Mouse (Mus musculus): Measurements from ENCODE around the gene Sec22c. TPM values are rescaled to one million over a fixed set of nuclear protein-coding genes. Genes with fewer than 3 reads are reported as not detected.

Gene Sec22c
- total RNA-seq, 2 experiments from 2014 or later = 26.6 to 26.8 TPM

Other genes starting within 250 kb of the Sec22c start
- 100 to 1,000 TPM; 676 to 879 TPM for gene Cck, start 209.8 kb downstream of the Sec22c start, total RNA-seq (2021)
- 1 to 10 TPM; 2.0 to 2.1 TPM for gene Lyzl4, start 63.4 kb downstream of the Sec22c start, total RNA-seq (2021)
- gene Vipr1, start 62.8 kb downstream of the Sec22c start, total RNA-seq (2021) = 10 to 100 TPM; 25.2 to 27.2 TPM
- 10 to 100 TPM; 84.5 to 84.6 TPM for gene Ss18l2, start 4.8 kb upstream of the Sec22c start, total RNA-seq (2021)
- gene Nktr, start 13.7 kb upstream of the Sec22c start, total RNA-seq (2021) = 100 to 1,000 TPM in 1 of 2 experiments, 10 to 100 TPM in 1; 73.1 to 147 TPM
- gene Zfp651, start 53.8 kb upstream of the Sec22c start, total RNA-seq (2021) = 100 to 1,000 TPM; 111 to 112 TPM
- gene Klhl40, start 72.1 kb upstream of the Sec22c start, total RNA-seq (2021) = 1 to 10 TPM; 4.9 to 8.8 TPM
- gene Hhatl, start 87.0 kb upstream of the Sec22c start, total RNA-seq (2021) = 10 to 100 TPM; 17.2 to 22.2 TPM
- gene Ccdc13, start 134.0 kb upstream of the Sec22c start, total RNA-seq (2021) = 1 to 10 TPM; 5.5 to 5.9 TPM
- 10 to 100 TPM; 85.6 to 87.3 TPM for gene Higd1a, start 152.9 kb upstream of the Sec22c start, total RNA-seq (2021)
- gene Ackr2, start 192.9 kb upstream of the Sec22c start, total RNA-seq (2021) = 1 to 10 TPM; 7.3 to 8.4 TPM
- gene Cyp8b1, start 210.8 kb upstream of the Sec22c start, total RNA-seq (2021) = not detected
- 1 to 10 TPM; 5.2 to 5.4 TPM for gene Fam198a, start 245.5 kb upstream of the Sec22c start, total RNA-seq (2021)

Measured in left cerebral cortex, postnatal 36 days (tissue).